Mouse (Mus musculus) cortical plate, adult 2 months (tissue): ENCODE data around the gene Plekhm3. TPM values are rescaled to one million over a fixed set of nuclear protein-coding genes. Genes with fewer than 3 reads are reported as not detected.

Source experiments
- H3K27ac ChIP-seq: fragments of 200-500 bp; 2 replicates; pipeline ENCODE4 v1.5.1; 2012; ENCODE audit warnings: low read length, control low read depth, inconsistent platforms; ENCODE audit not compliant: insufficient read depth
- H3K4me1 ChIP-seq: fragments of 200-500 bp; 2 replicates; pipeline ENCODE4 v1.6.1; 2011; ENCODE audit warnings: low read length; ENCODE audit not compliant: control insufficient read depth, insufficient read depth
- H3K4me3 ChIP-seq: fragments of 200-500 bp; 2 replicates; pipeline ENCODE4 v1.5.1; 2011; ENCODE audit warnings: mild to moderate bottlenecking, low read length, control low read depth; ENCODE audit not compliant: insufficient read depth
- CTCF ChIP-seq: fragments of 200-500 bp; IDR thresholded peaks from 2 replicates; pipeline ENCODE4 v1.5.1; 2011; ENCODE audit warnings: mild to moderate bottlenecking, control low read depth, low read length; ENCODE audit not compliant: insufficient read depth; ENCODE audit errors: extremely low read depth
- POLR2A ChIP-seq: fragments of 200-500 bp; IDR thresholded peaks from 2 replicates; pipeline ENCODE4 v1.6.1; 2011; ENCODE audit warnings: mild to moderate bottlenecking, low read length, control low read depth; ENCODE audit not compliant: insufficient read depth; ENCODE audit errors: extremely low read depth
- polyA plus RNA-seq: library from polyadenylated mRNA; depleted of rRNA; stranded (reverse); fragments of >200 nt; gene quantifications from 2 replicates; pipeline ENCODE4 v1.2.3, GENCODE M21; 2012

The Plekhm3 gene
- polyA plus RNA-seq, 1 experiment = 15.4 TPM

GRCm38 (mm10) chr1:64929673-64930072 is 27.0 kb downstream of the Plekhm3 start:
- no peak overlapping the region for H3K27ac ChIP-seq
- TF ChIP-seq CTCF (no peak), POLR2A (no peak)
- peaks cover 5% of the 10 kb centered on the region for H3K4me1 ChIP-seq
- H3K4me3 ChIP-seq = no peak overlapping the region

DNA sequence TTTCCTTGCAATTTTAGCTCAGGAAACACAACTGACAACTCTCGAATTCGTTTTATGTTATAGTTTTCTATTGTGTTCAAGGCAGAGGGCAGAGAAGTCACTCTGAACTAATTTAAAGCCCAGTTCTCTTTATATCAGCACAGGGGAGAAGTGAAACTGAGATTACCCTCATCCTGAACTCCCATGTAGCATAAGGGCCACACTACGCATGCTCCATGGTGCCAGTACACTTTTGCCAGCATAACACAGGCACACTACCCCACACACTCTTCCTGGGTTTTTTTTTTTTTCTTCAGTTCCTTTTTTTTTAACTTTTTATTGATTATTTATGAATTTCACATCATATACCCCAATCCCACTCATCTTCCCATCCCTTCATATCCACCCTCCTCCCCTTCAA is 28.1 kb downstream of the Plekhm3 start:
- Histone ChIP-seq H3K4me1 (peaks cover 8% of the 10 kb centered on the region), H3K27ac (no peak overlapping the region), H3K4me3 (no peak overlapping the region)
- no peak for TF ChIP-seq POLR2A
- no peak for TF ChIP-seq CTCF

DNA sequence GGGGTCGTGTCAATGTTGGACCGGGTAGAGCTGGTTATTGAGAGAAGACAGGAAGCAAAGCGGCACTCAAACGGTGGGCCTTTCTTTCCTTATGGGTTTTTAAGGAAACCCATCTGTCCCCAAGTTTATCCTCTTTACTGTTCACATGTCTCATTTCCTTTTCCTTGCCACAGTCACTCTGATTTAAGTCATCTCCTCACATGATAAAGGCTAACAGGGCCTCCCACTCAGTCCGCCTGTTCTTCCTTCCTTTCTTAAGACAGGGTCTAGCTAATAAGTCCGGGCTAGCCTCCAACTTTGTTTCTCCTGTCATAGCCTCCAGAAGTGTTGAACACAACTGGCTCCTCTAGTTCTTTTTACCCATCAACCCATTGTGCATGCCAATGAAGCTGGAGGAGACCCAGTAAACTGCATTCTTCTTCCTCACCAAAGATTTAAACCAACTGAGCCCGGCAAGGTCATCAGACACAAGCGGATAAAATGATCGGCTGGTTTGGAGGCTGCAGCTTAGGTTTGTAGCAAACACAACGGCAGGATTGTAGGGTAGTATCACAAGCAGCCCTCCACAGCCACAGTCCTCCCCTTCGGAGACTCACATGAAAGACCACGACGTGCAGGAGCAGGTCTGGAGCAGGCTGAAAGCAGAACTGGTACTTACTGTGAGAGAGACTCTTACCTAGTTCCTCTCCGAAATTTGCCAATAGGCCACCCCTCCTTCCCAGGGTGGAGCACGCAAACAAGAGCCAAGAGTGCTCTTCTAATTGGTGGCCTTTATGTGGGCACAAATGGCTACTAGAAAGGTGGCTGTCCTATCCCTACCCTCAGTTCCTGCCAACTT is 29.0 kb downstream of the Plekhm3 start:
- Histone ChIP-seq H3K4me1 (peaks cover 8% of the 10 kb centered on the region), H3K4me3 (no peak overlapping the region), H3K27ac (peak overlapping the region; percentile 28; the same call in 1 of the 2 replicates)
- no peak for TF ChIP-seq POLR2A
- TF ChIP-seq CTCF = no peak

GRCm38 (mm10) chr1:64925594-64925993 is 31.0 kb downstream of the Plekhm3 start:
- no peak for TF ChIP-seq CTCF
- no peak for TF ChIP-seq POLR2A

GRCm38 (mm10) chr1:64924283-64924682 is 32.3 kb downstream of the Plekhm3 start:
- H3K4me3 ChIP-seq = no peak overlapping the region

More at GRCm38 (mm10) chr1:64925594-64925993, 31.0 kb downstream of the Plekhm3 start:
- Histone ChIP-seq H3K4me3 (no peak overlapping the region), H3K27ac (no peak overlapping the region), H3K4me1 (peaks cover 8% of the 10 kb centered on the region)

GRCm38 (mm10) chr1:64918810-64919528 is 37.7 kb downstream of the Plekhm3 start:
- H3K4me1 ChIP-seq = peaks cover 3% of the 10 kb centered on the region; the same call in 1 of the 2 replicates
- no peak overlapping the region for H3K4me3 ChIP-seq
- 0 out of 2 replicates have a peak overlapping the region, but pooled peaks have one; percentile 26 for H3K27ac ChIP-seq
- TF ChIP-seq POLR2A (no peak), CTCF (no peak)

More at GRCm38 (mm10) chr1:64924283-64924682, 32.3 kb downstream of the Plekhm3 start:
- Histone ChIP-seq H3K4me1 (peaks cover 7% of the 10 kb centered on the region; the same call in 1 of the 2 replicates), H3K27ac (0 out of 2 replicates have a peak overlapping the region, but pooled peaks have one; percentile 0)
- TF ChIP-seq POLR2A (no peak), CTCF (no peak)

- Histone ChIP-seq H3K4me1 (peaks cover 3% of the 10 kb centered on the region; the same call in 1 of the 2 replicates), H3K4me3 (no peak overlapping the region), H3K27ac (no peak overlapping the region)
- TF ChIP-seq CTCF (no peak), POLR2A (no peak)
Measured at GRCm38 (mm10) chr1:64917966-64918365, 38.7 kb downstream of the Plekhm3 start.

DNA sequence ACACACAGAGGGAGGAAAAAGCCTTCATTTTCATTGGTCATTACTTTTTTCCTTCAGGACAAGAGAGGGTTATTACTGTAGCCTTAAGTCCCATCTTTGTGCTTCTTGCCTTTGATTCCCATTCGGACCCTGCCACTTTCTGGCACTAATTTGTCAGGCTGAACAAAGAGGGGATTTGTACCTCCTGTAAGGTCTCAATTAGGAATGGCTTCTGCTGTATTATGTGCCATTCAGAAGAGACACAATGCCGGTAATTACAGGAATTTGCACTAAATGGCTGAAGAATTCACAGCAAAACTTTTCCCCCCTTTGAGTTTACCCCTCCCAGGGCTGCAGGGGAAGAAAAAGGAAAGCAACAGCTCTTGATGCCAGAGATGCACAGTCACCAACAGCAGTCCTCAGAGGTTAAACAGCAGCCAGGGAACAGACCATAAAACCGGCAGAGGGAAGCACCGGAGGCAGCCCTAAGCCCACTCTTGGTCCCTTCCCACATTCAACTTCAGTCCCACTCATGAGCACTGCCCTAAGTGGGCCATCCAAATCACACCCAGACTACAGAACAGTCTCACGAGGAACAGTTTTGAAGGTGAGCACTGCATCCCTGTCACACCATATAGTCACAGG is 39.6 kb downstream of the Plekhm3 start:
- no peak overlapping the region for H3K4me3 ChIP-seq
- no peak overlapping the region for H3K27ac ChIP-seq
- TF ChIP-seq POLR2A (no peak), CTCF (no peak)
- peaks cover 3% of the 10 kb centered on the region; the same call in 1 of the 2 replicates for H3K4me1 ChIP-seq

DNA sequence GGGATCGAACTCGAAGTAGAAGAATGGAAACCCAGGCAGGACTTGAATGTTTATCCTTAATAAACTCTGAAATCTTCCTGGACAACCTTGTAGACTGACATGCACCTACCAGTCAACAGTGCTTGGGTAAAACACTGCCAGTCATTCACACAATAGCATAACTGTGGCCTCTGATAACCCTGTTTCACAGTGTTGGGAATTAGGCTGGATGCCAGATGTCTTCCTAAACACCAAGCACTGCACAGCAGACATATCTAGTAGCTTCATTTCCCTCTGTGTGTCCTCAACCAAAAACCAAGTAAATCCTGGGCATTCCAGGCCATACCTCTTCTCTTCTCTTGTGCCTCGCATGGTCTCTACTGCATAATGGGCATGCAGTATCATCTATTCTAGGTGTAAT is 42.3 kb downstream of the Plekhm3 start:
- TF ChIP-seq CTCF (no peak), POLR2A (no peak)
- Histone ChIP-seq H3K27ac (no peak overlapping the region), H3K4me3 (no peak overlapping the region), H3K4me1 (peaks cover 2% of the 10 kb centered on the region; the same call in 1 of the 2 replicates)
